Mouse (Mus musculus) megakaryocyte, embryonic 14.5 days (primary cell): ENCODE data around the gene Gm3435.

Experiments
- FLI1 ChIP-seq: IDR thresholded peaks from 2 replicates; pipeline ENCODE4 v1.6.1; 2012; ENCODE audit warnings: low read length, inconsistent platforms, mixed read lengths
- GATA1 ChIP-seq: IDR thresholded peaks from 3 replicates; pipeline ENCODE4 v1.6.1; 2012; ENCODE audit warnings: mixed read lengths, low read length, inconsistent platforms, borderline replicate concordance

DNA sequence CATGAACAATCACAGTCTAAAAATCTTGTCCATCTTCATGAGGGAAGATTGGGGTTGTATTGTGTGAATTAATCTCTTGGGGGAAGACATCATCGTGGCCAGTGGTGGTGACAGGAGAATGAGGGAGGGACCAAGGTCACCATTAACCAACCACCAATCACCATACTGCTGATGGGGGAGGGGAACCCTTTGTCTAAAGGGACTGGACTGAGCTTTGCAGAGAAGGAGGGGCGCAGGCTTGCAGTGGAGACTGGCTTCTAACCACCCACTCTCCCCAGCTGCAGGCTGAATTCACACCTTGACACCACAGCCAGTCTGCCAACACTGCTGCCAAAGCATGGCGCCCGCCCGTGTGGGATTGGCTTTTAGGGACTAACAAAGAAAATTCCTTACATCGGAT is 56.1 kb downstream of the Gm3435 start:
- TF ChIP-seq GATA1 (no peak), FLI1 (no peak)
